Mouse (Mus musculus) heart, postnatal 0 days (tissue): ENCODE measurements at regions not wholly inside any gene's neighbourhood (a gene's known extent, or its start where the extent isn't known, plus 50 kb on each side); places are given as distances from the start of the nearest gene placed in this dataset.
A peak's percentile ranks its signal among the peaks of the same experiment; 100 is the strongest.

ENCODE experiments used
- ATAC-seq: fragments of 200-750 bp; cut with Nextera tagmentation; 2 replicates; pipeline ENCODE4 v1.8.0; 2017; ENCODE audit warnings: low read depth, moderate number of reproducible peaks, moderate library complexity; ENCODE audit not compliant: insufficient read depth
- DNase-seq: peaks from one replicate; pipeline ENCODE4 v3.0.0-alpha.2; 2016; ENCODE audit warnings: low spot score
- H3K27ac ChIP-seq: fragments of 300-500 bp; sonication (generic); 2 replicates; pipeline ENCODE4 v1.5.1; 2014; ENCODE audit warnings: low read depth, mild to moderate bottlenecking
- H3K27me3 ChIP-seq: fragments of 300-500 bp; sonication (generic); 2 replicates; pipeline ENCODE4 v1.6.1; 2014; ENCODE audit warnings: low read length, mixed read lengths; ENCODE audit not compliant: control insufficient read depth, insufficient read depth
- H3K36me3 ChIP-seq: fragments of 300-500 bp; sonication (generic); replicated peaks from 2 replicates; pipeline ENCODE4 v1.6.1; 2014; ENCODE audit warnings: low read length, mixed read lengths; ENCODE audit not compliant: control insufficient read depth, insufficient read depth
- H3K4me1 ChIP-seq: fragments of 300-500 bp; sonication (generic); 2 replicates; pipeline ENCODE4 v1.6.1; 2014; ENCODE audit warnings: antibody characterized with exemption; ENCODE audit not compliant: control insufficient read depth, insufficient read depth
- H3K4me2 ChIP-seq: fragments of 300-500 bp; sonication (generic); 2 replicates; pipeline ENCODE4 v1.6.1; 2014; ENCODE audit warnings: low read depth, mild to moderate bottlenecking, low read length, moderate library complexity
- H3K4me3 ChIP-seq: fragments of 300-500 bp; sonication (generic); 2 replicates; pipeline ENCODE4 v1.5.1; 2014; ENCODE audit warnings: low read depth, low read length
- H3K9ac ChIP-seq: fragments of 300-500 bp; sonication (generic); replicated peaks from 2 replicates; pipeline ENCODE4 v1.6.1; 2014; ENCODE audit warnings: low read depth, low read length, mixed read lengths
- H3K9me3 ChIP-seq: fragments of 300-500 bp; sonication (generic); replicated peaks from 2 replicates; pipeline ENCODE4 v1.6.1; 2016; ENCODE audit warnings: low read length; ENCODE audit not compliant: control insufficient read depth
- CTCF ChIP-seq: IDR thresholded peaks from 2 replicates; pipeline ENCODE4 v1.5.1; 2016; ENCODE audit warnings: antibody characterized with exemption, control low read depth, low read depth
- EP300 ChIP-seq: IDR thresholded peaks from 2 replicates; pipeline ENCODE4 v1.6.1; 2016; ENCODE audit warnings: antibody characterized with exemption, low read depth
- WGBS: fragments of 180-500 bp; shearing (Covaris S2); extraction: QIAGEN DNeasy Blood & Tissue Kit; methylation state at CpG from one replicate; pipeline ENCODE4 v1.1.7; 2014; 5-methylcytosine and 5-hydroxymethylcytosine counted together

DNA sequence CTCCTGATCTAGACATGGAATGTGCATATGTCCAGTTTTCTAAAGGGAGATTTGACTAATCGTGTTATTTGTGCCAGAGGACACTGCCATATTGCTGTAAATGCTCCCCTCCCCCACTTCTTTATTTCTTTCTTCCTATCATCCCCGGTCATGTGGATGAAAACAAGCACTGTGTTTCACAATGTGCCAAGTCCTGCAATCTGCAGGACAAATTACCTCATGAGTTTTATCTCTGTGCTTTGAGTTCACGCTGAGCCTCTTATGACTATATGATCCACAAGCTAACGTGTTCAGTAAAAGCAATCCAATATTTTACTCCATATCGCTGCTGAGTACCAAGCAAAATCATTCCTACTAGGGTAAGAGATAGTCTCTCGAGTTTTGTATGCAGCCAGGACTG lies 232.2 kb upstream of the Dab2 start:
- Histone ChIP-seq H3K9ac (no peak overlapping the region), H3K27me3 (no peaks in the 10 kb centered on the region), H3K4me3 (no peak overlapping the region), H3K27ac (no peak overlapping the region), H3K9me3 (no peaks in the 10 kb centered on the region), H3K4me1 (no peaks in the 10 kb centered on the region), H3K4me2 (no peak overlapping the region), H3K36me3 (no peaks in the 10 kb centered on the region)
- TF ChIP-seq EP300 (no peak), CTCF (no peak)
- WGBS, result 38% methylated on average over 6 of the region's 6 CpGs
- ATAC-seq (no peak), DNase-seq (no peak)

GRCm38 (mm10) chr15:6068371-6068770 lies 231.2 kb upstream of the Dab2 start:
- no peak for DNase-seq
- H3K4me1 ChIP-seq, result no peaks in the 10 kb centered on the region
- no peak overlapping the region for H3K4me3 ChIP-seq
- no peak for ATAC-seq
- no peak for TF ChIP-seq EP300
- no peak for TF ChIP-seq CTCF
- no peak overlapping the region for H3K27ac ChIP-seq
- 91% methylated on average over 8 of the region's 8 CpGs for WGBS
- H3K9ac ChIP-seq, result no peak overlapping the region
- H3K27me3 ChIP-seq, result no peaks in the 10 kb centered on the region
- no peak overlapping the region for H3K4me2 ChIP-seq
- no peaks in the 10 kb centered on the region for H3K9me3 ChIP-seq
- no peaks in the 10 kb centered on the region for H3K36me3 ChIP-seq

DNA sequence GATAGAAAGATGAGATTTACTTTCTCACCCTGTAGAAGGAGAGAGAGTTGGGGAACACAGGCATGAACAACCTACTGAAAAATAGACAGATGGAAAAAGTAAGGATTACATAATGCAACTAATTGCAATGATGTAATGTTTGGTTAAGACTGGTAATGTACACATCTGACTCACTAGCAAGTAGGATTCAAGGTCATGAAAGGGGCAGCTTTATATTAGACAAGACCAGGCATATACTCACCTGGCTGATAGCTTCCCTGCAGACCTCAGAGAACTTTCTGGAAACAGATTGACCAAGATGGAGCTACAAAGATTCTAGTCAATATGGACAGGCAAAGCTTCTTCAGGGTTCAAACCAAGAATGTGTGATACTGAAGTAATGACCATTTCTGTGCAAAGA lies 227.7 kb upstream of the Dab2 start:
- TF ChIP-seq CTCF (no peak), EP300 (no peak)
- H3K4me3 ChIP-seq, result no peak overlapping the region

DNA sequence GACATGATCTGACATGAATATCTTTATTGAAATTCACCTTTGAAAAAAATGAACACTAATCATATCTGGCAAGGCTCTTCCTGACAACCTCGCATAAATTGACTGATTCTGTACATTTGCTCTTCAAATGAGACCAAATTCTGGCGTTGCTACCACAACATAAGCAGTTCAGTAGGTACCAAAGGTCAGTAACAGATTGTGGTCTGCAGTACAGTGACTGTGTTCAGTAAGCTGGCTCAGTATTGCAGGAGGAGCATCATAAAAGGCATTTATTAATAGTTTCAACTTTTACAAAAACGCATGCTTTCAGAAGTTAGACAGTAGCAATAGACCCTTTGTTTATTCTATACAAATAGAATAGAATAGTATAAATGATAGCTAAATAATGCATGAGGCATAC lies 226.7 kb upstream of the Dab2 start:
- WGBS, result 68% methylated on average over 3 of the region's 3 CpGs
- no peak overlapping the region for H3K4me2 ChIP-seq
- H3K4me3 ChIP-seq, result no peak overlapping the region
- no peaks in the 10 kb centered on the region for H3K36me3 ChIP-seq
- ATAC-seq (no peak), DNase-seq (no peak)
- no peaks in the 10 kb centered on the region for H3K4me1 ChIP-seq
- no peak overlapping the region for H3K9ac ChIP-seq
- no peaks in the 10 kb centered on the region for H3K9me3 ChIP-seq
- H3K27ac ChIP-seq, result no peak overlapping the region
- no peaks in the 10 kb centered on the region for H3K27me3 ChIP-seq
- TF ChIP-seq CTCF, result no peak
- TF ChIP-seq EP300, result no peak

More for the DNA sequence above, 227.7 kb upstream of the Dab2 start:
- Histone ChIP-seq H3K27me3 (no peaks in the 10 kb centered on the region), H3K4me1 (no peaks in the 10 kb centered on the region), H3K27ac (no peak overlapping the region), H3K9ac (no peak overlapping the region), H3K36me3 (no peaks in the 10 kb centered on the region), H3K4me2 (no peak overlapping the region), H3K9me3 (no peaks in the 10 kb centered on the region)
- ATAC-seq, result no peak
- no peak for DNase-seq

DNA sequence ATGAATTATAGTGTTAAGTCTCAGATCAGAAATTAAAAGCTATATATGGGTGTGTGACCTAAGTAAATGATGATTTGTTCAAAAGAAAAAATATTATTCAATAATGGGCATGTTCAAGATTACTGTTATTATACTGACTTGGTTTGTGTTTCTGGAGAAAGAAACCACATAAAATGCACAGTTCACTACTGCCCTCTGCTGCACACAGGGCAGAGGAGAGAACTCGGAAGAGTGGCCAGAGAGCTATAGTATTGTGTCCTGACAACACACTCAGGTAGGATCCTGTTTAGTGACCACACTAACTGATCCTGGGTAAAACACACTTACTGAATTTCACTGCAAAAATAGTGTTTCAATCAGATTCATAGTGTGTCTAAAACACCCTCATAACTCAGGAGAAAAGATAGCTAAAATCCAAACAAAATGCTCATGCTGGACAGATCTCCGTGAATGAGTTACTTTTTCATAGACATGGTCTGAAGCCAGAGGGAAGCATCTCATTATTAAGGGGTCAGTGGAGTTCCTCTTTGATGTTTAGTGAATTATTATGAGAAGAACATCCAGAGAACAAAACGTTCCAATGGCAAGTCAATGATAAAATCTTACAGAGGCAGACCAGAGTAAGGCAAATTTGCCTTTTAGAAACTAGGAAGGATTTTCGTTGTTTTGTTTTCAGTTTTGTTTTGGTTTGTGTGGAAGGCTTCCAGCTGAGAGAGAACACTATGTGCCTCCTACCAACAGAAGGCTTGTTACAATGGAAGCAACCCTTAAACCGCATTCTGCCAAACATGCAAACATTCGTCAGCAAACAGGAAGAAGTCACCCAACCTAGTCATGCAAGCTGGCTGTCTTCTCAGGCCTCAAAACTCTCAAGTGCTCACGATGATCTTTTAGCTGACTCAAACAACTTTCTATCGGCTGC lies 218.6 kb upstream of the Dab2 start:
- no peaks in the 10 kb centered on the region for H3K36me3 ChIP-seq
- ATAC-seq (no peak), DNase-seq (peak; percentile 27)
- H3K27me3 ChIP-seq, result no peaks in the 10 kb centered on the region
- TF ChIP-seq EP300 (no peak), CTCF (peak; percentile 83)
- no peaks in the 10 kb centered on the region for H3K4me1 ChIP-seq
- 61% methylated on average over 8 of the region's 8 CpGs for WGBS
- no peaks in the 10 kb centered on the region for H3K9me3 ChIP-seq
- H3K27ac ChIP-seq, result no peak overlapping the region
- no peak overlapping the region for H3K4me3 ChIP-seq
- H3K9ac ChIP-seq, result no peak overlapping the region
- no peak overlapping the region for H3K4me2 ChIP-seq

GRCm38 (mm10) chr15:6087208-6087607 lies 212.4 kb upstream of the Dab2 start:
- Histone ChIP-seq H3K27ac (no peak overlapping the region), H3K9me3 (no peaks in the 10 kb centered on the region), H3K4me3 (no peak overlapping the region), H3K36me3 (no peaks in the 10 kb centered on the region), H3K4me1 (no peaks in the 10 kb centered on the region), H3K4me2 (no peak overlapping the region), H3K27me3 (no peaks in the 10 kb centered on the region), H3K9ac (no peak overlapping the region)
- TF ChIP-seq EP300 (no peak), CTCF (no peak)
- DNase-seq (no peak), ATAC-seq (no peak)
- 71% methylated on average over 3 of the region's 3 CpGs for WGBS
